Mouse (Mus musculus) kidney, adult 2 months (tissue): ENCODE data around the gene Abcc8. TPM values are rescaled to one million over a fixed set of nuclear protein-coding genes. Genes with fewer than 3 reads are reported as not detected.

Source experiments
- DNase-seq: peaks from one replicate; pipeline ENCODE4 v3.0.0; 2021
- H3K27ac ChIP-seq: fragments of 200-500 bp; 2 replicates; pipeline ENCODE4 v1.5.1; 2012; ENCODE audit warnings: low read depth, low read length, control low read depth, inconsistent platforms; ENCODE audit not compliant: insufficient read depth
- H3K27me3 ChIP-seq: fragments of 200-500 bp; replicated peaks from 2 replicates; pipeline ENCODE4 v1.6.1; 2012; ENCODE audit warnings: mild to moderate bottlenecking, moderate library complexity, low read length, inconsistent platforms; ENCODE audit not compliant: control insufficient read depth, insufficient read depth
- H3K36me3 ChIP-seq: fragments of 200-500 bp; 2 replicates; pipeline ENCODE4 v1.6.1; 2012; ENCODE audit warnings: mild to moderate bottlenecking, moderate library complexity, low read length, inconsistent platforms; ENCODE audit not compliant: control insufficient read depth, insufficient read depth
- H3K4me1 ChIP-seq: fragments of 200-500 bp; 2 replicates; pipeline ENCODE4 v1.6.1; 2011; ENCODE audit warnings: low read length; ENCODE audit not compliant: control insufficient read depth, insufficient read depth
- H3K4me3 ChIP-seq: fragments of 200-500 bp; 2 replicates; pipeline ENCODE4 v1.5.1; 2011; ENCODE audit warnings: mild to moderate bottlenecking, low read depth, low read length, control low read depth; ENCODE audit not compliant: insufficient read depth
- CTCF ChIP-seq: fragments of 200-500 bp; conservative IDR thresholded peaks from 2 replicates; pipeline ENCODE4 v1.5.1; 2011; ENCODE audit warnings: low read depth, mild to moderate bottlenecking, control low read depth, low read length, moderate library complexity, mixed read lengths; ENCODE audit not compliant: insufficient read depth, insufficient read length
- POLR2A ChIP-seq: fragments of 200-500 bp; IDR thresholded peaks from one replicate; pipeline ENCODE4 v1.6.1; 2011; ENCODE audit warnings: low read depth, low read length, control low read depth
- WGBS: fragments of 180-500 bp; shearing (Covaris S2); methylation state at CpG from one replicate; pipeline ENCODE4 v1.1.7; 2018; 5-methylcytosine and 5-hydroxymethylcytosine counted together
- polyA plus RNA-seq: library from polyadenylated mRNA; depleted of rRNA; stranded (reverse); fragments of >200 nt; gene quantifications from 2 replicates; pipeline ENCODE4 v1.2.3, GENCODE M21; 2012

Gene Abcc8
- polyA plus RNA-seq, 1 experiment: 0.30 TPM

DNA sequence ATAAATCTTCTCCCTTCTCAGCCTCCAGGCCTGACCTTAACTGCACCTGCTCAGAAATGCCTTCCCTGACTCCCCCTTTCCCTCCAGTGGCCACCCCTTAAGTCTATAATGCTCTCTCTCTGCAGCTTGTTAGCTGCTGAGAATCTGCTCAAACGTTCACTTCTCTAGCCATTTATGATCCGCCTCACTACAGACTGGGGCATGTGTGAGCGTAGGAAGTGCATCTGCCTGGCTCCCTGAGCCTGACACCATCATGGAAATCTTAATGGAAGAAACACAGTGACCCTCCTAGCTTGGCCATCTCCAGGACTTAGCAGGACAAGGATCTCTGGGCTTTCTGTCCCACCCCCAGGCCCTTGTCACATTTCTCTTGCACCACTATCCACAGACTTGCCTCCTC, 69.8 kb downstream of the Abcc8 start:
- Histone ChIP-seq H3K36me3 (no peaks in the 10 kb centered on the region), H3K27me3 (no peaks in the 10 kb centered on the region)
- TF ChIP-seq CTCF (no peak), POLR2A (no peak)

DNA sequence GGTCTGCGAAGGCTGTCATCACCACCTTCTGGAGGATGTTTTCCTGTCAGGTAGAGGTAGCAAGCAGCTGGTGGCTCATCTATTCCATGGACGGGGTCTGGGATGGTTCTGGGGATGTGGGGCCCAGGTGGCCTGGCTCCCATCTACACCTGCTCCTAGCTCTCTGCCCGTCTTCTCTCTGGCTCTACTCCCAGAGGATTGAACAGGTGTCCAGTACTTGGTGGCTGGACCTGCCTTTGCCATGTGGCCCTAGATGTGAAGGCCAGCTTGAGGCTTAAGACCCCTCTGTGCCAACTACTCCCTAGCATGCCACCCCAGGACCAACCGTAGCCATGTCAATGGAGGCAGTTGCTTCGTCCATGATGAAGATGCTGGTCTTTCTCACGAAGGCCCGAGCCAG, 74.3 kb downstream of the Abcc8 start:
- no peak overlapping the region for H3K4me3 ChIP-seq
- 92% methylated on average over 7 of the region's 7 CpGs for WGBS
- H3K27me3 ChIP-seq: no peaks in the 10 kb centered on the region
- no peaks in the 10 kb centered on the region for H3K4me1 ChIP-seq
- TF ChIP-seq POLR2A: no peak
- TF ChIP-seq CTCF: no peak
- no peaks in the 10 kb centered on the region for H3K36me3 ChIP-seq
- no peak overlapping the region for H3K27ac ChIP-seq
- no peak for DNase-seq

More for the DNA sequence above, 69.8 kb downstream of the Abcc8 start:
- no peaks in the 10 kb centered on the region for H3K4me1 ChIP-seq
- no peak overlapping the region for H3K27ac ChIP-seq
- WGBS: 72% methylated on average over 3 of the region's 3 CpGs
- no peak for DNase-seq
- H3K4me3 ChIP-seq: no peak overlapping the region

GRCm38 (mm10) chr7:46104256-46104915, 75.4 kb downstream of the Abcc8 start:
- H3K4me3 ChIP-seq: no peak overlapping the region
- WGBS: 65% methylated on average over 27 of the region's 27 CpGs
- DNase-seq: no peak

DNA sequence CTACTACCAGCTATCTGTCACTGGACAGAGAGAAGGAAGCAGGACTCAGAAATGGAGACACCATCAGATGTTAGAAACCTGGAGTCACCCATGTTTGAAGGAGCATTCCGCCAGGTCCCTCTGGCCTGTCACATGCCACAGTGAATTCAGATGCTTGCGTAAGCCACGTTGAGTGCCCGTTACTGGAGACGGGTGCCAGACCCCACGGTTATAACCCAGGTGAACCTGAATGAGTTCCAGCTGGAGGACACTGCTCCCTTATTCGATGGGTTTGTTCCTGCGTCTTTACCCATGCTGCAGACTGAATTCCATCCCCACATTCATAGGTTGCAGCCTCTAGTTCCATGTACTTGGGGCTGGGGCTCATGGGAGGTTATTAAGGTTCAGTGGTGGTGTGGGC, 76.1 kb downstream of the Abcc8 start:
- DNase-seq: no peak
- Histone ChIP-seq H3K36me3 (no peaks in the 10 kb centered on the region), H3K27me3 (no peaks in the 10 kb centered on the region), H3K4me1 (no peaks in the 10 kb centered on the region), H3K4me3 (no peak overlapping the region), H3K27ac (no peak overlapping the region)
- no peak for TF ChIP-seq POLR2A
- no peak for TF ChIP-seq CTCF
- 71% methylated on average over 8 of the region's 8 CpGs for WGBS

More at GRCm38 (mm10) chr7:46104256-46104915, 75.4 kb downstream of the Abcc8 start:
- no peak overlapping the region for H3K27ac ChIP-seq
- TF ChIP-seq POLR2A (no peak), CTCF (no peak)
- no peaks in the 10 kb centered on the region for H3K4me1 ChIP-seq
- no peaks in the 10 kb centered on the region for H3K27me3 ChIP-seq
- H3K36me3 ChIP-seq: no peaks in the 10 kb centered on the region

- Histone ChIP-seq H3K27me3 (no peaks in the 10 kb centered on the region), H3K4me3 (no peak overlapping the region), H3K36me3 (no peaks in the 10 kb centered on the region), H3K4me1 (no peaks in the 10 kb centered on the region), H3K27ac (no peak overlapping the region)
- 69% methylated on average over 8 of the region's 8 CpGs for WGBS
- DNase-seq: no peak
- no peak for TF ChIP-seq CTCF
- TF ChIP-seq POLR2A: no peak
Observed at GRCm38 (mm10) chr7:46103075-46103591, 76.7 kb downstream of the Abcc8 start.

GRCm38 (mm10) chr7:46100563-46100962, 79.3 kb downstream of the Abcc8 start, which contains the start of gene Kcnj11:
Gene Kcnj11 (minus strand): TSS chr7:46100764.
- DNase-seq: peak; percentile 71
- H3K27me3 ChIP-seq: no peaks in the 10 kb centered on the region
- TF ChIP-seq CTCF (peak; percentile 52; the same call in 1 of the 2 replicates), POLR2A (no peak)
- under 1% methylated on average over 34 of the region's 34 CpGs for WGBS
- peak within 1 kb of the TSS; percentile 48 for H3K4me3 ChIP-seq
- H3K36me3 ChIP-seq: no peaks in the 10 kb centered on the region
- H3K4me1 ChIP-seq: no peaks in the 10 kb centered on the region
- H3K27ac ChIP-seq: no peak within 1 kb of the TSS

GRCm38 (mm10) chr7:46099682-46100081, 80.2 kb downstream of the Abcc8 start:
- Histone ChIP-seq H3K27me3 (no peaks in the 10 kb centered on the region), H3K36me3 (no peaks in the 10 kb centered on the region), H3K4me3 (no peak overlapping the region), H3K4me1 (no peaks in the 10 kb centered on the region), H3K27ac (no peak overlapping the region)
- DNase-seq: no peak
- TF ChIP-seq CTCF: no peak
- 71% methylated on average over 13 of the region's 13 CpGs for WGBS
